Mouse (Mus musculus) G1E (cell line): ENCODE results near the gene Slc35d3.

ENCODE experiments used
- CTCF ChIP-seq: IDR thresholded peaks from 2 replicates; pipeline ENCODE4 v1.5.1; 2012; ENCODE audit warnings: low read depth, low read length, inconsistent platforms, mixed read lengths
- GATA1 ChIP-seq: IDR thresholded peaks from 2 replicates; pipeline ENCODE4 v1.6.1; 2012; ENCODE audit warnings: borderline replicate concordance, low read length, inconsistent platforms, mixed read lengths
- POLR2AphosphoS5 ChIP-seq: IDR thresholded peaks from 2 replicates; pipeline ENCODE4 v1.6.1; 2012; ENCODE audit warnings: low read depth, low read length, inconsistent platforms; ENCODE audit not compliant: insufficient replicate concordance
- TAL1 ChIP-seq: conservative IDR thresholded peaks from 2 replicates; pipeline ENCODE4 v1.6.1; 2012; ENCODE audit warnings: low read depth, low read length, inconsistent platforms, mixed read lengths

DNA sequence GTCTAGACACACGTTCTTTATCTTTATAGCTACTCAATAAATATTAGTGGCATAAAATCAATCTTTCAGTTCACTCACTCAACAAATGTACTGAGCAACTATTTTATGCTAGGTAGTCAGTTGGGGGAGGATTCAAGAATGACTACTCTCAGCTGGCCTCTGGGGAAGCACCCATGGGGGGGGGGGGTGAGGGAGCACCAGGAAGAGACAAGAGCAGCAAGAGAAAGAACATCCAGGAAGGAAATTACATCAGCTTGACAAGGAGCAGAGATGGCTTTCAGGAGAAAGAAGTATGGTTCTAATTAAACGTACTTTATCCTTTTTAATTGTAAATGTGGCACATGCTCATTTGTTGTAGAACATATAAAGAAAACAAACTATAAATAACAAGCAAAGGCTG, 2.4 kb upstream of the Slc35d3 start:
- no peak for TF ChIP-seq CTCF
- TF ChIP-seq TAL1, result no peak
- no peak for TF ChIP-seq POLR2AphosphoS5
- no peak for TF ChIP-seq GATA1
